Mouse (Mus musculus): ENCODE results near the gene Gpd1l.

GRCm38 (mm10) chr9:114851419-114852190 lies 82.2 kb downstream of the Gpd1l start:
- TF ChIP-seq CTCF (IDR thresholded peaks at IDR 0.05; ENCODE audit: control insufficient read depth, insufficient read depth, insufficient replicate concordance, low read depth, low read length), result no peak
- TF ChIP-seq POLR2A (IDR thresholded peaks at IDR 0.05; ENCODE audit: control insufficient read depth, low read depth, low read length), result no peak
